Mouse (Mus musculus): ENCODE measurements around the gene Shq1. TPM values are rescaled to one million over a fixed set of nuclear protein-coding genes. Genes with fewer than 3 reads are reported as not detected.

The Shq1 gene
- polyA plus RNA-seq, 1 experiment from 2014 or later: 8.1 TPM

Other genes with a start within 250 kb of the Shq1 start
- gene Gxylt2, start 33.6 kb upstream of the Shq1 start, polyA plus RNA-seq (2015; fragmentation: Nextera tagmentation; extraction: Ambion mirVana): 0.06 and 0.08 TPM in 2 replicates
- gene Ppp4r2, start 162.5 kb upstream of the Shq1 start, polyA plus RNA-seq (2015; fragmentation: Nextera tagmentation; extraction: Ambion mirVana): 4.6 and 5.3 TPM in 2 replicates